Mouse (Mus musculus) left cerebral cortex, adult 8-10 months (tissue): ENCODE measurements around the gene Cst8. TPM values are rescaled to one million over a fixed set of nuclear protein-coding genes. Genes with fewer than 3 reads are reported as not detected.

Experiments
- total RNA-seq, 4 experiments: library from RNA; stranded (reverse); gene quantifications; 2 replicates each; pipeline ENCODE4 v1.2.4; 2022

Cst8 gene
- total RNA-seq, 4 experiments from 2014 or later: not detected

Other genes with a start within 250 kb of the Cst8 start
- 10 to 100 TPM; 10.7 to 13.1 (median 11.9) TPM for gene Nxt1, start 126.2 kb upstream of the Cst8 start, total RNA-seq
- 10 to 100 TPM; 26.8 to 30.6 (median 29.2) TPM for gene Gzf1, start 117.8 kb upstream of the Cst8 start, total RNA-seq
- 100 to 1,000 TPM; 311 to 359 (median 347) TPM for gene Napb, start 66.3 kb upstream of the Cst8 start, total RNA-seq
- under 1 TPM in 1 of 4 experiments, not detected in 3; 0.78 TPM for gene Cstl1, start 48.4 kb upstream of the Cst8 start, total RNA-seq
- not detected for gene Cst11, start 27.3 kb upstream of the Cst8 start, total RNA-seq
- not detected for gene 8030411F24Rik, start 16.8 kb upstream of the Cst8 start, total RNA-seq
- 1 to 10 TPM; 4.9 to 9.9 (median 7.6) TPM for gene Cst12, start 9.4 kb upstream of the Cst8 start, total RNA-seq
- gene Cst13, start 21.3 kb downstream of the Cst8 start, total RNA-seq: not detected
- not detected for gene Cst9, start 36.4 kb downstream of the Cst8 start, total RNA-seq
- gene 9230104L09Rik, start 66.3 kb downstream of the Cst8 start, total RNA-seq: not detected
- 1,000 to 10,000 TPM; 2,002 to 3,250 (median 2,603) TPM for gene Cst3, start 76.9 kb downstream of the Cst8 start, total RNA-seq
- not detected for gene Gm1330, start 204.5 kb downstream of the Cst8 start, total RNA-seq
- gene Gm10750, start 218.5 kb downstream of the Cst8 start, total RNA-seq: not detected